Mouse (Mus musculus) kidney, postnatal 4 days (tissue): ENCODE results near the gene Dis3.

Experiments
- DNase-seq, 2 experiments: peaks; one replicate each; pipeline ENCODE4 v3.0.0; 2021; ENCODE audit warnings: mixed read lengths in 2 of 2

The Dis3 gene

DNA sequence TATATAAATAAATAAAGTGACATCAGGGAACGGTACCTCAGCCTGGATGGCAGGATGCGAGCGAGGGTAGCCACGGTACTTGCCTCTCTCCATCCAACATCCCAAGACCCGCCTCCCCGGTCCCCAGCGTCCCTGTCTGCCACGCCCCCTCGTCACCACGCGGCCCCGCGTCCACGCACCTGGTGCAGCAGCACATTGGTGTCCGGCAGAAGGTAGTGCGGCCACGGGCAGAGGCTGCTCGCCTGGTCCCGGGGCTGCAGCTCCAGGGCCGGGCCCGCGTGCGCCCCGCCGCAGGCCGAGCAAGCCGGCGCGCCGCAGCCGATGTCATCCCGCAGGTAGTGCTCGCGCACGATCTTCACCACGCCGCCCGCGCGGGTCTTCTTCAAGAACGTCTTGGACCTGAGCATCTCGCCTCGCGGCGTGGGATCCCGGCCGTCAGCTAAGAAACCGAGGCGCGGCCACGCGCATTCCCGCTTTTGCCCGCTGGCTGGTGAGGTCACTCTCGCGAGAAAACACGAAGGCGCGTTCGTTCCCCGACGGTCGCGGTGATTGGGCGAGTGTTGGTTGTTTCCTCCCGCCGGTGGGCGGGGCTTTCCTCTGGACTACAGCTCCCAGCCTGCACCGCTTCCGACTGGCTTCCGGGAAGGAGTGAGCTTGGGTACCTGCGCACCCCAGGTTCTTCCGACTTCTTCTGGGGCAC lies at the start of gene Dis3, which contains the start of gene Pibf1:
Gene Dis3 (minus strand): TSS at position 504 of the 700 bp plus-strand sequence.
Gene Pibf1 (plus strand): TSS at position 158 of the 700 bp plus-strand sequence.
- DNase-seq = peak; percentile 99 to 100

- no peak for DNase-seq
Measured at GRCm38 (mm10) chr14:99146841-99147240, 47.3 kb upstream of the Dis3 start.

DNA sequence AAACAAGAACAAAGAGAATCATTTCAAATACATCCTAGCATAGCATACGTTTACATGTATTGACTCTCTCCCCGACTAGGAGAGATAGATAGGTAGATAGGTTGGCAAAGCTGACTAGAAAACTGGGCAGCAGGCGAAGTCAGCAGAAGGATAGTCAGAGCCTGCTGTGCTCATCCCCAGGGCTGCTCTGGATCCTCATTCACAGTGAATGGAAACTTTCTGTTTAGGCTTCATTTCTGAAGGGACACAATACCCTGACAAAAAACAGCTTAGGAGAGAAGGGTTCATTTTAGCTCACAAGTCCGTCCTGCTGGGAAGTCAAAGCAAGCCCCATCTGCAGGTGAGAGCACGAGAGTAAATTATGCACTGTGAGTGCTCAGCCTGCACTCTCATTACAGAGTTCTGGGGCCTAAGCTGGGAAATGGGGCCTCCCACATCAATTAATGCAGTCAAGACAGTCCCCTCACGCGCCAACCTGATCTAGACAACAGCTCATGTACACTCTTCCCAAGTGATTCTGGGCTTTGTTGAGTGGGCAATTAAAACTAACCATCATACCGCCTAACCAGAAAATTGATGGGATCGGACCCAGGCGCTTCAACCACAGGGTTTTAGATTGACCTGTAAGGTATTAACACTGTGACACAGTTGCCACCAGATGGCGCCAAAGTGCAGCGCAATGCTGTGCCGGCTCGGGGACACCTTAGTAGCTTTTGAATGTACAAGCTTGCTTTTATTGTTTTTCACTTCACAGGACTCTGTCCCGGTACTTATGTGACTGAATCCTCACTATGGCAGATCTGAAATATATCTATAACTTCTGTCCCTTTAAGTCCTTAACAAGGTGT lies 42.4 kb upstream of the Dis3 start:
- peak; percentile 91 to 92 for DNase-seq

GRCm38 (mm10) chr14:99140036-99140435 lies 40.5 kb upstream of the Dis3 start:
- no peak for DNase-seq

DNA sequence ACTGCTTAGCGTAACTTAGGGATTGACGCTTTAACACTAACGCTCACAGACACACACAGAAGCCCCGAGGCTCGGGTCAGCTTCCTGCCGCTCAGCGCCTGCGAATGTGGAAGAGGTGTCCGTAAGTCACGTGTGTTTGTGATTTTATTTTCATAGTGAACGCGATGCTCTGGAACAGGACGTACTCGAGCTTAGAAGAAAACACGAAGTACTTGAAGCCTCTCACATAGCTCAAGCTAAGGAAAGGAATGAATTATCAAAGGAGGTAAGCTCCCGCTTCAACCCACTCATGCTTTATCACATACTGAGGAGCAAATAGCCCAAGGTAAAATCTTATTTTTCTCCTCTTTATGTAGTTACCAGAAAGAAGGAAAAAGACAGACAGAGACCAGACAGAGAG lies 36.7 kb upstream of the Dis3 start:
- DNase-seq = no peak

- DNase-seq = no peak
Measured at GRCm38 (mm10) chr14:99135761-99136160, 36.2 kb upstream of the Dis3 start.

GRCm38 (mm10) chr14:99134048-99134447 lies 34.5 kb upstream of the Dis3 start:
- DNase-seq = no peak

DNA sequence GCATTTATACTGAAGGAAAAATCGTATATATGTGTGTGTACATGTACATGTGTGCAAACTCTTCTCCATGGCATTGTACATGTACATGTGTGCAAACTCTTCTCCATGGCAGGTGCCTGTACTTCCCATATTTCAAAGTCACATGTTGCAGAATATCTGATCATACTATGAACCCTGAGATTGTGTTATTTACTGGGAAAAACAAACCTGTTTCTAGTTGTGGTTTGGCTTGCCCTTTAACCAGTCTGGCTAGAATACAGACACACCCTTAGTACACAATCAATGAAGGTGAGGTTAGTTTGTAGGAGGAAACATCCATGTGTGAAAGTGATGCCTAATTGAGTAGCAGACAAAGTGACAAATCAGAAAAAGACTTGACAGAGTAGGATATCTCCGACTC lies 29.5 kb upstream of the Dis3 start:
- no peak for DNase-seq

DNA sequence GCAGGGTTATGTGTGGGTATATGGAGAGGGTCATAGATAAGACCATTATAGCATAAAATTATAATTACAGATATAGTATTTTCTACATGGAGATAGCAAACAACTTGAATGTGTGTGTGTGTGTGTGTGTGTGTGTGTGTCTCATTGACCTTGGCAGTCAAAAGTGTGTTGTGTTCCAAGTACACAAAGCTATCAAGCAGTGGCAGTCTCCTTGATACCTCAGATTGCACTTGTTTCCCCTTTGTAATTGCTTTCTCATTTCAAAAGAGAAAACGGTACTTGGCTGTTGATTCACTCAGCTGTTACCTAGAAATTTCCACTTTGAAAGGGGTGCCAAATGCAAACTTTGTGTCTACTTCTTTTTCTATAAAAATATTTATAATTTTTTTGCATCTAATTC lies 27.9 kb upstream of the Dis3 start:
- no peak for DNase-seq

DNA sequence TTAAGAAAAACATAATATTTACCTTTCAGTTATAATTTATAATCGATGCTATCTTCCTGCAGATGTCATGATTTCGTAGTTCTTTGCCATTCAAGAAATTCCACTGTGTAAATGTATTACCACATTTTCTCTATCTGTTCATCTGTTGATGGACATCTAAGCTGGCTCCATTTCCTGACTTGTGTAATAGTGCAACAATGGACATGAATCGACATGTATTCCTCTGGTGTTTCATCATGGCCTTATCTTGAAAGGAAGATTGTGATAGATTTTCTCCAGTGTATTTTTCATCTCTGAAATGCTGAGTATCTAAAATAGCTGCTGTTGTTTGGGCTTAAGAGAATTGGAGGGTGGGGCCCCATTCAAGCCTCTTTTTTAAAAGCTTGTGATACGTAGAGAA lies 27.1 kb upstream of the Dis3 start:
- DNase-seq = no peak

GRCm38 (mm10) chr14:99124076-99124475 lies 24.5 kb upstream of the Dis3 start:
- no peak for DNase-seq

DNA sequence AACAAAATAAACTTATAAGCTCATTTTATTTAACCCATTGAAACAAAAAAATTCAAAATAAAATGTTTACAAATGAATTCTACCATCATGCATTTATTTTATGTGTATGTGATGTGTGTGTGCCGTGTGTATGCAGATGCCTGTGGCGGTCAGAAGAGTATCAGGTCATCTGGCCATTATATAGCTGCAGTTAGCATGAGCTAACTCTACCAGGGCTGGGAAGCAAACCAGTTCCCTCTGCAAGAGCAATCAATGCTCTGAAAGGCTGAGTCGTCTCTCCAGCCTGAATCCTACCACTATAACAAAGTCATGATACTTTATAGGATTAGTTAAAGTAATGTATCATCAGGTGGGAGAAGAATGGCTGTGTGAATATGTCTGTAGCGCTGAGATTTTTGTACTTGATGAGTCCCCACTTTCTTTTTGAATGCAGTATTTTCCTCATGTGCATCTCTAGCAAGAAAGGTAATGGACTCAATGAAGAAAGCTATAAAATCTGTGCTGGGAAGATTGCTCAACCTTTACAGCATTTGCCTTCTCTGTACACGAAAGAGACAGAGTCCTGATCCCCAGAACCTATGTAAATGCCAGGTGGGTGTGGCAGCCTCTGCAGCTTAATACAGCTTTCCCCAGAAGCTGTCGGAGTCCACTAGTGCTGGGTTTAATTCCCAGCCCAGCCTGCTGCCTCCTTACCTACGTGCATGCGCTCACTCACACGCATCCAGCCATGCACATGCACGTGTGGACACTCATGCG lies 22.2 kb upstream of the Dis3 start:
- DNase-seq = no peak

- no peak for DNase-seq
Measured at GRCm38 (mm10) chr14:99117576-99117975, 18.0 kb upstream of the Dis3 start.

- DNase-seq = no peak
Measured at GRCm38 (mm10) chr14:99108762-99109161, 9.2 kb upstream of the Dis3 start.

DNA sequence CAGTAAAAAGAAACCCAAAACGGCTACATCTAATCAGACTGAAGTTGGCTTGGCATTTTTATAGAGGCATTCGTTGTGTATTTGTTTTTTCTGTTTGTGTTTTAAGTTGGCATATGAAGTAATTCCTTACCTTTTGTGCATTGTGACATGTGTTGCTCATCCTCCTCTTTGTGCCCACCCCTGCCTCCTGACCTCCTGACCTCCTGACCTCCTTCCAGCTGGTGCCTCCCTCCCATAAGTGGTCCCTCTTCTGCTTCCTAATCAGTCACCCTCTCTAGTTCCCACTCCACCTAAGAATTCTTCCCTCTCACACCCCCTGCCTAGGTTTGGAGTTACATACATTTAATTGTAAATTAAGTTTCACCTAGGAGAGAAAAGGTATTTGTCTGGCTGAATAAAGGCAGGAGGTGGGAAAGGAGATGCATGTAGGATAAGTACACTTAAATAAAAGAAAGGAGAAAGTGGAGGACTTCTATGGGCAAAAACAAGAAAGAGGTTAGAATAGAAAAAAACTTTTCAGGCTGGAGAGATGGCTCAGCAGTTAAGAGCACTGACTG lies 8.1 kb upstream of the Dis3 start:
- DNase-seq = no peak

- DNase-seq = no peak
Measured at GRCm38 (mm10) chr14:99106671-99107070, 7.1 kb upstream of the Dis3 start.

DNA sequence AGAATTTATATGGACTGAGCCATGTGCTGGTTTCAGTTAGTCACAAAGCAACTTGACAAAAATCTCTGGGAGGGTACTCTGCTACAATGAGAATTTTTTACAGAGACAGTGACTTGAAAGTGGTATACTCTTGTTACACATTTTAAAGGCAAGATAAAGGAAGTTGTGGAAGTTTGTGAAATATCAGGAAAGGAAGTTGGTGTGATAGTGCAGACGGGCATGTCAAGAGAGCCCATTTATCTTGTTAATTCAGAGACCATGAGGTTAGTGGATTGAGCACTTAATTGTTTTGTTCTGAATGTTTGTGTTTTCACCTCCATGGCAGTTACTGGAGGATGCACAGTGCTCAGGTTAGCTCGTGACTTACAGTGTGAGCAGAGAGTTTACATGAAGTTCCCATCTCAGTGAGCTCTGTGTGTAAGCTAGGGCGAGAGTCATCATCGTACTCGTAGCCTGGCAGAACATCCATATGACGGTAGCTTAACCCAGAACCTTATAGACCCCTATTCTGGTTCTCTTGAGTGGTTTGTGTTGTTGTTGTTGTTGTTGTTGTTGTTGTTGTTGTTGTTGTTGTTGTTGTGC lies 5.1 kb upstream of the Dis3 start:
- no peak for DNase-seq

GRCm38 (mm10) chr14:99103050-99103449 lies 3.5 kb upstream of the Dis3 start:
- no peak for DNase-seq

- DNase-seq = no peak
Measured at GRCm38 (mm10) chr14:99099967-99100587, 507 bp upstream of the Dis3 start.

DNA sequence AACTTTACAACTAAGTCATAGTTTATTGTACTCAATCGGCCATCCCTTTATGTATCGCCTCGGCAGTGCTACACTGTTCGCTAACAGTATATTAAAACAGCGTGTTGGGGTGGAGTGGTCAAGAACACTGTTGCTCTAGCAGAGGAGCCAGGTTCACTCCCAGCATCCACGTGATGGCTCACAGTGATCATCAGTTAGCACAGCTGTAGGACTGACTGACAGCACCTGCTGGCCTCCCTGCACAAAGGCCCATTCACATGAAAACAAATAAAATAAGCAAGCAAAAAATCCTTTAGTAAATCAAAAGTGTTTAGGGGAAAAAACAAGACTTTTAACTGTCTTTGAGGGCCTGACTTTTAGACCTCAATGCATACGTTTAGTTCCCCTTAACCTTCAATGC lies 10.6 kb downstream of the Dis3 start:
- DNase-seq = no peak

DNA sequence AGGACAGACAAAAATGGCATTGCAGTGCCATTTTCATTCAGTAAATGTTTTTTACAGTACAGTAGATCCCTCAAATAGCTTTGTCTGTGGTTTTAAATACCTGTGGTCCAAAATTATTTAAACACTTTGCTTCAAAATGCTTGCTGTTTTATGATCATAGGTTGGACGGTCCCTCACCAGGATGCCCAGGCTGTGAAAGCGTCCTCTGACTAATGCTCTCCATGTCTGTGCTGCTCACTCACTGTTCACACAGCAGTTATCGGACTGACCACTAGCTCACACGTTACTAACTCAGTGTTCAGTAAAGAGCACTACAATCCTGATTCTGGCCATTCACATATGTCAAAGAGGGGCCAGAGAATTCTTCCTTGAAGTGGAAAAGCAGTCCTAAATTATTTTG lies 28.4 kb downstream of the Dis3 start:
- no peak for DNase-seq

DNA sequence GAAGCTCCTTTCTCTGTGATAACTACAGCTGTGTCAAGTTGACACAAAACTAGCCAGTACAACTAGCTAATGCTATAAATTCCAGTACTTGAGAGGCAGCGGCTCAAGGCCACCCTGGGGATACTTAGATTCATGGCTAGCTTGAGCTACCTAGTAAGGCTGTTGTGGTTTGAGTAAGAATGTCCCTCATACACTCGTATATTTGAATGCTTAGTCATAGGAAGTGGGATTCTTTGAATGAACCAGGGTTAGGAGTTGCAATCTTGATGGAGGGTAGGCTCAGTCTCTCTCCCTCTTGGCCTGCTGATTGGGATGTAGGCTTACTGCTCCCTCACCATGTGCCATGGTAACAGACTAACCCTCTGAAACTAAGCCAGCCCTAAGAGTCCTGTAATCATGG lies 36.5 kb downstream of the Dis3 start:
- no peak for DNase-seq
